Mouse (Mus musculus) right cerebral cortex, postnatal 25 days (tissue): Measurements from ENCODE around the gene Btrc.
"Not testable (repeated sequence)": the region's sequence is repeated elsewhere in the genome, so short reads cannot be mapped to it uniquely, and the experiment has no call there.

Experiments
- DNase-seq: peaks from one replicate; pipeline ENCODE4 v3.0.0; 2022

The Btrc gene

DNA sequence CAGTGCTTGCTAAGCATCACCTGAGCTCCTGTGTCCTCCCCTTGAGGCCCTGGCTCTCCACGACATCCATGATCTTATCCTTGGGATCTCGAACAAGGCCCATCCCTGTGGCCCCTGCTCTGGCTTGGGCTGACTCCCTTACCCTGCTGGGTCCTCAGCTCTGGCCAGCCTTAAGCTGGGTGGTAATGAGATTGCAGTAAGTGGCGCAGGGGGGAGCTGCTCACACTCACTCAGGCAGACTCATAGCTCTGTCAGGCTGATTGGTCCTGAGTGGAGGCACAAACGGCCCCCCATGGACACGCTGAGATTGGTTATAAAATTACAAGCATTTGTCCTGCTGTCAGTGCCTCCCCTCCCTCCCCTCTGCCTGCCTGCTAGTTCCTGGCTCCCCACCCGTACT lies 172.4 kb downstream of the Btrc start:
- DNase-seq, result no peak

DNA sequence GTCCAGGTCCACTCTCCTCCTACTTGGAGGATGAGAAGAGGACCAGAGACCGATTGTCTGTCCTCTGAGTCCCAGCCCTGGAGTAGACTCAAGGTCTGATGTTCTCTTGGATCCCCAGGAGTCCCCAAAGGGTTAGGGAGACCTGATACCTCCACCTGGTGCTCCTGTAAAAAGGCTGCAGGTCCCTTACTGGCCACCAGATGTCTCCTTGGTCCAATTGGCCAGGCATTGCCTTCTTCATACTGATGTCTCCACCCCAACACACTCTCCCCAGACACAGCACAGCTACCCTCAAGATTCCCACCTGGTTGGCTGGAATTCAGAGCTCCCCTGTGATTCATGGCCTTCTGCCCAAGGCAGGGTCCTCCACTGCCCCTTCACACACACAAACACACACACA lies 174.0 kb downstream of the Btrc start:
- no peak for DNase-seq

DNA sequence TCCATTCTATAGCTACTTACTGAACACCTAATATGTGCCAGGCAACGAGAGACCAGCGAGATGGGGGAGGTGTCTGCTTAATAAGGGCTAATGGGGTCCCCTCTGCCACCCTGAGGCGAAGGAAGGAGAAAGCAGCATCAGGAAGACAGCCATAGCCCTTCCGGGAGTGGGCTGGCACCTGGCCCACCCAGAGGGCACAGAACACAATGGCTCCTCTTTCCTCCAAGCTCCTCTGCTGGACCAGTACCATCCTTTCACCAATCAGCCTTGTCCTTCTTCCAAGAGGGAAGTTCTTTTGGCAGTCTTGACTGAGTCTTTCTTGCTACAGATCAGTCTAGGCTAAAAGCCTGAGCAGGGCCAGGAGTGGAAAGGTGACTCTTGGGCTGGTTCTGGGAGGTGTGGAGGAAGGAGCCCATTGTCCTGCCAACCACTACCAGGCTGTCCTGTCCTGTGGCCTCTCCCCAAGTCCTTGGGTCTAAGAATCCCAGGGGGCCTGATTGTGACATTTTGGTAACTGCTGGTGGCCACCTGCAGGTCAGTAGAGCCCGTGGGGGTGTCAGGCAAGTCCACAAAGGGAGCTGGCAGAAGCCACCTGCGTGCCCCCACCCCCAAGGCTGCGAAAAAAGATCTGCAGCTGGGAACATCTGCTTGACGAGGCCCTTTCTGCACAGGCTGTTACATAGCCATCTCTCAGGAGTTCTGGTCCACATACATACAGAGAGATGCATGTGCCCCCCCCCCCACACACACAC lies 177.3 kb downstream of the Btrc start:
- DNase-seq, result no peak

DNA sequence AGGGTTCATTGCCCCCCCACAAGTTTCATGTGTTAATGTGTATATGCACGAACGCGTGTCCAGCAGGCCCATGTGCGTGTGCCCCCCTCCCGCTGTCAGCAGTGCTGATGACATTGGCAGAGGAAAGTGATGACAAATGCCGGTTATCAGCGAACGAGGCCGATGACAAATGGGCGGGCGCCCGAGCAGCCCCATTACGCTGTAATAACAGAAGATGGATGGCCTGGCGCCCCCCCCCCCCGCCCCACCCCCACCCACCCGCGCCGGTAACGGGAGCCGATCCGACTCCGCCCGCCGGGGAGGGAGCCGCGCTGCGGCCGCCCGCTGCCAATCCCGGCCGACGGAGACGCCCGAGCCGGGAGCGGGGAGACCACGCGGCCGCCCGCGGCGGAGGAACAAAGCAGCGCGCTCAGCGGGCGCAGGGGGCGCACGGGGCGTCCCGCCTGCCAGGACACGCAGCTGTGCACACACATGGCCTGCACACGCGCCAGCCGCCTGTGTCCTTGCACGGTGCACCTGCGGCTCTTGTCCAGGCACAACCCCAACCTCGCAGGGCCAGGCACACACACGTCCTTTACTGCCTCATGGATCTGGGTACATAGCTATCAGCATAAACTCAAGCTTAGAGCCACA lies 178.0 kb downstream of the Btrc start:
- DNase-seq, result peak; percentile 63

DNA sequence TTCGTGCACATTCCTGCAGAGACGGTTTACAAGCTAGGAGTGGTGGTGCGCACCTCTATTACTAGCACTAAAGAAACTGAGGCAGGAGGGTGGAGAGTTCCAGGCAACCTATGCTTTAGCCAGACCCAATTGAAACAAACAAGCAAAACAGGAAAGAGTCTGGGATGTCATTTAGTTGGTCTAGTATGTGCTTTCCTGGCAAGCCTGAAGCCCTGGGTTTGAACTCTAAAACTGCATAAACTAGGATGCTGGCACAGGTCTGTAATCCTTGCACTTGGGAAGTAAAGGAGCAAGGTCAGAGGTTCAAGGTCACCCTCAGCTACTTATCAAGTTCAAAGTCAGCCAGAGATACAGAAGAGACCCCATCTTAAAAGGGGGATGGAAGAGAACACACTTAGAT lies 178.5 kb downstream of the Btrc start:
- no peak for DNase-seq

DNA sequence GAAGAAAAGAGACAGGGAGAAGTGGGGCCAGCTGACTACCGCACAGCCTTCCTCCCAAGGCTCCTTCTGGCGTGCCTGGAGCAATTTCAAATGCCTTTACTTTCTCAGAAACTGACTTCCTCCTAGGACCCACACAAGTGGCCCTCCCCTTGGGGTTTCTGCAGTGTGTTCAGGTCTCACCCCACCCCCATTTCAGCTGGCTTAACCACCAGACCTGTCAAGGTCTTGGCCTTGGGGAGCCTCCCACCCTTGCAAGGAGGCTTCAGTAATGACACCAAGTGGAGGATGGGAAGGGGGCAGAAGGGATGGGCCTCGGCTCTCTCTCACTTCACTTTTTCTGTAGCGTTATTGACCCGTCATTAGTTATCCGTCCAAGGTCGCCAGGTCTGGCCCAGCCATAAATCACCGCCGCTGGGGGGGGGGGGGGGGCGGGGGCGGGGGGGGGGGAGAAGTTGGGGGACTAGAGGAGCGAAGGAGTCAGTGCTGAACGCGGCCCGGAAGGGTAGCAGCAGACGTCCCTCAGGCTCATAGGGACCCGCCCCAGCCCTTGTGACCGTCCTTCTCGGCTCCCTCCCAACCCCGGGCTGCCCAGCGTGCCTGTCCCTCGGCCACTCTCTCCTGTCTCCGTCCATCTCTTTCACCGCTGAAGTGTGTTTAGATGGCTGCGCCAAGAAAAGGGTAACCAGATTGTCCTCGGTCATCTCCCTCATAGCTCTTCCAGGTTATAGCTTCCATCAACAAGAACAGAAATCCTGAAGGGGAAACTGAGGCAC lies 180.8 kb downstream of the Btrc start:
- no peak for DNase-seq

DNA sequence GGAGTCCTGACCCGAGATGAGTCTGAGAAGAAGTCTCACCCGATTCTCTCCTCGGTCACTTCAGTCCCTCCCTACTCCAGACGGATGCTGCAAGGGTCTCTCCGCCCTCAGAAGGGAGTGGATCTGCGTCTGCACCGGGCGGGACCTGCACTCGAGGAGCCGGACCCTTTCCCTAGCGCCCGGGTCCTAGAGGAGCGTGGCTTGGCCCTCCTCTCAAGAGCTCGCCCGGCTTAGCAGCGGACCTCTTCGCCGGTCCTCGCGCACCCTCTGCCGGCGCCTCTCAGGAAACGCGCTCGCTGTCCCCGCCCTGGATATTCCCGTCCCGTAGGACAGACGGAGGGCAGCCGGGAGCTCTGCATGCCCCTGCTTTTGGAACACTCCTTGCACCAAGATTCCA lies 181.4 kb downstream of the Btrc start:
- peak; percentile 78 for DNase-seq

DNA sequence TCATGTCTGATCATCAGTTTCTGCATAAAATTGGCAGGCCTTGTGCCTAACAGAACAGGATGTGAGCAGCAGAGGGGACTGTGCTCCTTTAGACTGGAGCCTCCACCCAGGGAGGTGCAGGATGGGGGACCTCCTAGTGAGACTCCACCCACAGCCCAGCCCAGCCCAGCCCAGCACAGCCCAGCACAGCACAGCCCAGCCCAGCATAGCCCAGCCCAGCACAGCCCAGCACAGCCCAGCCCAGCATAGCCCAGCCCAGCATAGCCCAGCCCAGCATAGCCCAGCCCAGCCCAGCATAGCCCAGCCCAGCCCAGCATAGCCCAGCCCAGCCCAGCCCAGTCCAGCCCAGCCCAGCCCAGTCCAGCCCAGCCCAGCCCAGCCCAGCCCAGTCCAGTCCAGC lies 184.7 kb downstream of the Btrc start:
- not testable (repeated sequence) for DNase-seq

DNA sequence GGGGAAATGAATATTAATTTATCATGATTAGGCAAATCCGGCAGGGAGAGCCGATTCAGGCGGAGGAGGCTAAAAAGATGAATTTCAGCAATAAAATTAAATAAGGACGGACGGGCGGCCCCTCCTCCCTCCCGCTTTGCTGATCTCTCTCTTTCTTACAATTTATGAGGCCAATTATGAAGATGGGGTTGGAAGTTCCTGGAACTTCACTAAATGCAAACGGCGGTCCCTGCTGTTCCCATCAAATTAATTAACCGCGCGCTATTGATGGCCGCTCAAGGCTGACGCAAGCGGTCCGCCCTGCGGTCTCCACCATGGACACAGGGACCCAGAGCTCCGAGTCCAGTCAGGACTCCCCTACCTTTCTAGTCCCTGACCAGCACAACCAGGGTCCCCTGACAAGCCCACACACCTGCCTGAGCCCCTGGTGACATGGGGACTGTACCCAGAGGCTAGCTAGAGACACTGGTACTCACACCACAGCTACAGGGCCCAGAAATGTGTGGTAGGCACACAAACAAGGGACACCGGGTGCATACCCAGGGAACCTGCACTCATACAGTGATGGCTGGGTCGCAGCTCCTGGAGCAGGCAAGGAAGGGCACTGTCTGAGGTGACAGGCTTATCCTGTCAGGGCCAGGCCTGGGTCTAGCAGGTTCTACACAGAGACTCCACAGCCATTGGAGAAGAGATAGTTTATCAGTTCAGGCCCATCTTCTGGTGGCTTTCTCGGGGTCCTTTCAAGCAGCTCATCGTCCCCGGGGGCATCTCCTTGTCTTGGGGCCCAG lies 185.8 kb downstream of the Btrc start:
- no peak for DNase-seq

DNA sequence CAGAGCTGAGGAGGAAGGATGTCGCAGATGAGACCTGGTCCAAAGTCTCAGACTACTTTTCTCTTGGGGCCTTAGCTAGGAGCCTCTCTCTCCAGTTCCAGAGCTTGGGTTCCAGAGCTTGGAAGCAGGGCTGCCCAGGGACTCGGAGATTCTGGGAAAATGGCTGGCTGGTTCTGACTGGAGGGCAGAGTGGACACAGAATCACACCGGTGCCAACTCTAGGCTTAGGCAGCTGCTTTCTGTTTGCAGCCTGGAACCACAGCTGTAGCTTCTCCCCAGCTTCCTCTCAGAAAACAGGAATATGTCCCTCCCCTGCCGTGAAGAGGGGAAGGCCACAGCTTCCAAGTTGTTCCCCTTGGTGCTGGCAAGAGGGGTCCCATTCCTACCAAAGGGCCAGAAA lies 186.4 kb downstream of the Btrc start:
- no peak for DNase-seq

DNA sequence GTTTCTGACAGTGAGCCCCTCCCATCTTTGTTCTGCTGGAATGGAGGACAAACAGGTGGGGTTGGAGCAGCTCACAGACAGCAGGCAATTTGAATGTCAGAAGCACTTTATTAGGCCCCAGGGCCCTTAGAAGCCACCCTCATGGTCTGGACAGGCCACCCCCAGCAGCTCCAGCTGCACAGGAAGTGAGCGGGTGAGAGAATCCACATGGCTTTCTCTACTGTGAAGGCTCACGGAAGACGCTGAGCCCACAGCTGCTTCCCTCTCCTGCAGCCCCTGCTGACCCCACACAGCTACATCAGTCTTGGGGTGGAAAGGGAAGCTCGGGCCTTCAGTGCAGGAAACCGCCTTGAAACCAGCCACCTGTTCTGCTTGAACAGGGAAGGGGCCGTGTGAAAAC lies 188.7 kb downstream of the Btrc start:
- no peak for DNase-seq

DNA sequence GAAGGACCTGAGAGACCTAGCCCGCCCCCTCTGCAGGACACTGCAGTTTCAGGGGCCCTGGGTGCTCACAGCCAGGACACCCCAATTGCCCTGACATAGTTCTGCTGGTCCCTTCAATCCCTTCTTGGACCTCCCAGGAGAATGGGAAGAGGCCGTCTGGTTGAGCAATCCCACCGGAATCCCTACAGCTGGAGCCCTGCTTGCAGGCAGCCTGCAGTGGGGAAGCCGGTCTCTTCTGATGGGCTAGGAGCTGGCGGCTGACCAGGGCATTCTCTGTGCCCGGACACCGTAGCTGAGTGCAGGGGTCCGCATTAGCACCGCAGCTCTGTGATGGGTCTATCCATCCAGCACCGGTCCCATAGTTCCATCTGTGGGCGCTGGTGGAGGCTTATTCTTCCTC lies 190.6 kb downstream of the Btrc start:
- DNase-seq, result no peak

DNA sequence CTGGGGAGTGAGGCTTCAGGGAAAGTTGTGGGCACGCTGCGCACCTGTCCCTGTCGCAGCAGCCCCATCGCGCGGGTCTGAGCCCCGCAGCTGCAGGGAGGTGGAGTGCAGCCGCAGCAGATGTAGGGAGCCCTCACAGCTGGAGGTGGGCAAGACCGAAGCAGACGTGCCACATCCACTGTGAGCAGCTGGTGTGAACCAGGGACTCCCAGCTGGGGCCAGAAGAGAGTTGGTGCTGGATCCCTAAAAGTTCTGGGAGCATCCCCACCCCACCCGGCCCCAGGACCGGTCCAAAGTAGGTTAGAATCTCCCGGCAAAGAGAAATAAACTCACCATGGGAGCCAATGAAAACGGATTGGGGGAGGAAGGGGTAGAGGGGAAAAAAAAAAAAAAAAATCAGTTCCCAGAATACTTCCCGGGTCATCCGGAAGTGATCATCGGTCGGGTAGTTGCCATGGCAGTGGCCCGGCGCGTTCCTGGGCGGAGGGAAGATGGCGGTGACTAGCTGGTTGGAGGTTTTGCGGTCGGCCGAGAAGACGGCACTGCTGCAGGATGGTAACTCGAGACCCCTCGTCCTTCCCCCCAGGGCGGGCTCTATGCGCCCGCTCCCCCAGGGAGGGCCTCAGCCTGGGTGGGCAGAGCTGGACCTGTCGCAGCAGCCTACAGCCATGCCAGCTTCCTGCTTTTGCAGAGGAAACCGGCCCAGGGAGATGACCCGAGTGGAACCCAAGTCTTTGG lies 196.8 kb downstream of the Btrc start, which contains the start of the genes Poll and Gm17018:
TSS of gene Poll (minus strand) at position 379 of the 738 bp plus-strand sequence.
TSS of gene Gm17018 (plus strand) at position 463 of the 738 bp plus-strand sequence.
- peak; percentile 85 for DNase-seq

DNA sequence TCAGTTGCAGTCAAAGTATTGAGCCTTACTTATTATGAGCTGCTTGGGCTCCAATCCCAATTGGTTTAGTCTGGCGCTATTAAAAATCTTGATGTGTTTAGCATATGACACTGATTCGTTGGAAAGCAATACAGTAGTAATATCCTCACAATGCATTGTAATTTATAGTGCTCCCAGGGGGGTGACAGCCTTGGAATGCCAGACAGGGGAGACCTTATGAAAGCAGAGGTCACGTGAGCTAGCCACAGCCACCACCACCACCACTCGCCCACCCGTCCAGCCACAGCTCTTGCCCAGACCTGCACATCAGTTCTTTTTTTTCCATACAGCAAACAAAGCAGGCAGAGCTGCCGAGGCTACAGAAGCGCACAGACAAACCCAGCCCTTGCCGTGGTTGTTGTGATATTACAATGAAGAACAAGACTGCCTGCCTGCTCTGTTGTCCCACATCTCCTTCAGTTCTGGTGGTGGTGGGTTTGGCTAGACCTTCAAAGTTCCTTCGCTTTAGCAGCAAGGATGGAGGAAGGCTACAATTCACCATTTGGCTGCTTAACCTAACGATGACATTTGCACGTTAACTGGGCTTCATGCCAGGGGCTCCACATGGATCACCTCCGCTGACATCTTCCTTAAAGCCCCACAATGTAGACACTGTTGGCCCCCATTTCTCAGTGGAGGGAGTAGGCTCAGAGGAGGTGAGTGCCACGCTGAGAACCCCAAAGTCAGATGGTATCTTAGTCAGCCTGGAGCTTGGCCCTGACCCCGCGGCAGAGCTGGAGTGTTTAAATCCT lies 202.6 kb downstream of the Btrc start:
- no peak for DNase-seq

DNA sequence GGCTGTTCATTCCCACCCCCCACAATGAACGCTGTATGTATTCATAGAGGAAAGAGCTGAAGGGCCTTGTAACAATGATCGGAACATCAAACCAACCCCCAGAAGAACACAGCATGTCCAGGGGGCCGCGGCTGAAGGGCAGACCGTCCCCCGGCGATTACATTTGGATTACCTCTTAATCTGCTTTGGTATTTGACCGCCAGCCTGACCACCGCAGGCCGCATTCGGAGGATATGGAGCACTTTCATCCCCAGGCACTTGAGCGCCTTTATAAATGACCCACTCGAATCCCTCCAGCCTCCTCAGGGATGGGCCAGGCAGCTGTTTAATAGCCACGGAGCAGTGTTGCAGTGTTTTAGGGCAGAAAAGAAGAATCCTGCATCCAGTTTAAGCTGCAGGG lies 203.8 kb downstream of the Btrc start:
- no peak for DNase-seq

DNA sequence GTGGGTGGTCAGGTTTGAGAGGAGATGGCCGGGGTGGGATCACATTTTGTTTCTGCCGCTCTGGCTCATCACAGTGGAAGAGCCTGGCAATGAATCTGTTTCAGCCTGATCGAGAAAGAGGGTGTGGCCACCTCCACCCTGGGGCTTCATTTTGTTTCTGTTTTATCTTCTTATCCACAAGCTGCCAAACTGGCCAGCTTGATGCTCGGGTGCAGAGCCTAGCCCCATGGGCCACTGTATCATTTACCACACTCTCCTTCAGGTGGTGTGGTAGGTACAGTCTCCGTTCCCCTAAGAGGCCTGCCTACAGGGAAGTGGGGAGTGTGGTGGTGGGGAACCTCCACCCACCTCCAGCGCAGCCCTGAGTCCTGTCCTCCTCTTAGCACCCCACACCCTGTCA lies 209.5 kb downstream of the Btrc start:
- no peak for DNase-seq

DNA sequence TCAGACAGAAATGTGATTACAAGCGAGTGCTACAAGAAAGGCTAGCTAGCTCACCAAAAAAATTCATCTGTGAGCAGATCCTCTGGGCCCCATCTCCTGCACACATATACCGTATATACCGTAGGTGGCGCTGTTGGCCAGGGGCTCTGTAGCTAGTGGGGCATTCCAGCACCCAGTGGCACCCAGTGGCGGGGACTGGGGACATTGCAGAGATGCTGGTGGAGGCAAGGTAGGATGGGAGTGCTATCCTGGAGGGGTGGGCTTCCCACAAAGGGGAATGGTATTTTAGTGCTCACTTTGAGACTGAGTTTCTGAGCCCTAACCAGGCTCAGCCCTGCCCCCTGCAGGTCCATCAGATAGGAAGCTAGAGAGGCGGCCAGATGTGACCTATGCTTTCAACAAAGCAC lies 210.3 kb downstream of the Btrc start:
- peak; percentile 71 for DNase-seq

DNA sequence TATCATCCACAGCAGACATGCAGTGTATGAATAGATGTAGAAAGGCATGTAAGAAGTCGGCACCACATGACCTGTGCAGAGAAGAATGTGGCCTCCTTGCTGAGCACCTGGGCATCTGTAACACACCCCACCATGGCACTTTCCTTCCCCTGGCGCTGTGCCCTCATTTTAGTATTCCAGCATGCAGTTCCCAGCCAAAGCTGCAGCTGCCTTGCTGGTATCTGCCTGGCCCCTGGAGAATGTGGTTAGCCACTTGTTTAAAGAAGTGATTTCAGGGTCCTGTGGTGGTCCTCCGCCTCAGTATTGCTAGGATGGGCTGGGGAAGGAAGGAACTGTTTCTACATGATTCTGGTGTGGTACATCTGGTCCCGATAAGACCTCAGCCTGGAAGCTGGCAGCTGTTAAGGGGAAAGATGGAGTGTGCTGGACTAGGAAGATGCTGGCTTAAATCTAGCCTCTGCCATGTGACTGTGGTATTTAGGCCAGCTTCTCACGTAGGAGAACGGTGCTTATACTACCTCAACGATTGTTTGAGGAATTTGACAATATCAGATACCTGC lies 210.9 kb downstream of the Btrc start:
- no peak for DNase-seq

DNA sequence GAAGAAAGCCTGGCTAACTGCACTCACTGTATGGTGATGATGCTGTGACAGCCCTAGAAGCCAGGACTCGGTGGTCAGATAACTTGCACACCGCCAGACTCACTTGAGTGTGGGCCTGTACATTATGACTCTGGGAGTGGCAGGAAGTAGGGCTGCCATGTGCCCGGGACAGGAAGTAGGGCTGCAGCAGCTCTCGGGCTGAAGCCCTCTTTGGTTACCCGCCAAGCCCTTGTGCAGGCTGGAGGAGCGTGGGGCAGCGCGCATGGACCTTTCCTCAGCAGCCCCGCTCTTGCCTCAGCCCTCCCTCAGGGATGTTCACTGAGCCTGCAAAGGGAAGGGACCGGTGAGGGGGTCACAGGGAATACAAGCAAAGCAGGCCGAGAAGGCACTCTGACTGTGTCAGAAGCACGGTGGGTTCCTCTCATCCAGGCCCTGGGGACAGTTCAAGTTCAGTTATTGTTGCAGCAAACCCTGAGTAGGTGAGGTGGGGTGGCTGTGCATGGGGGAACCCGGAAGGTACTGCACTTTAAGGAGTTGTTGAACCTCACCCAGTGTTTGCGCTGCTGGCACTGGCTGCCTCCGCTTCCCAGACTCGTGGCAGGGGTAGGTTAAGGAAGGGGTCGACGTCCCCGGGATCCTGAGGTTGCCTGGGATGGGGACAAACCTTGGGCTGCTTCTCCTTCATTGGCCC lies 211.6 kb downstream of the Btrc start:
- DNase-seq, result no peak

DNA sequence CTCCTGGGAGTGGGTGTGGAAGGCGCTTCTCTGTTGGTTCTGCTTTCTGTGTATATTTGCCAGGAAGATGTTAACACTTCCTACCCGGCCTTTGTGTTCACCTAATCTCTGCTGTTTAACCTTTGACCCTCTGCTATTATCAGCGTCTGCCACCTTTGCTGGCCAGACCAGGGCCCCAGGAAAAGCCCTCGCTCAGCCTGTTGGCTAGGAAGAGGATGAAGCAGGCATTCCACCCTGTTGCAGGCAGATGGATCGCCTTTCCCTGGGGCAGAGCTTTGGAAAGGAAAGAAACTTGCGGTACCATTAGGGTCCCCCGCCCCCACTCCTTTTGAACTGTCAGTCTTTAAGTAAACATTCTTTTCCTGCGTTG lies 212.1 kb downstream of the Btrc start:
- no peak for DNase-seq
